Mouse (Mus musculus): ENCODE measurements around the gene Taf5l. TPM values are rescaled to one million over a fixed set of nuclear protein-coding genes. Genes with fewer than 3 reads are reported as not detected.
"Not testable (repeated sequence)": the region's sequence is repeated elsewhere in the genome, so short reads cannot be mapped to it uniquely, and the experiment has no call there.

Taf5l gene
- polyA plus RNA-seq, 1 experiment from 2014 or later: 36.0 TPM

GRCm38 (mm10) chr8:124020439-124021236, 559 bp downstream of the Taf5l start:
- DNase-seq (ENCODE audit: low spot score) (peak; percentile 75), ATAC-seq (peak; percentile 90)
- Histone ChIP-seq H3K4me2 (ENCODE audit: low read length) (peak overlapping the region; percentile 69), H3K27ac (ENCODE audit: low read depth, low read length) (peak overlapping the region; percentile 92), H3K4me1 (ENCODE audit: control insufficient read depth, insufficient read depth, low read length) (peaks cover 19% of the 10 kb centered on the region), H3K9ac (ENCODE audit: low read length) (peak overlapping the region; percentile 71), H3K27me3 (replicated peaks; ENCODE audit: control insufficient read depth, insufficient read depth, low read length) (no peaks in the 10 kb centered on the region), H3K4me3 (ENCODE audit: low read depth, low read length) (peak overlapping the region; percentile 76), H3K36me3 (ENCODE audit: control insufficient read depth, insufficient read depth, low read length) (peaks cover 13% of the 10 kb centered on the region; the same call in 1 of the 2 replicates), H3K9me3 (replicated peaks; ENCODE audit: control insufficient read depth, low read length) (no peaks in the 10 kb centered on the region)
- WGBS: under 1% methylated on average over 61 of the region's 87 CpGs

GRCm38 (mm10) chr8:124019782-124020181, 1.4 kb downstream of the Taf5l start:
- ATAC-seq (no peak), DNase-seq (ENCODE audit: low spot score) (no peak)
- Histone ChIP-seq H3K9ac (ENCODE audit: low read length) (peak overlapping the region; percentile 41), H3K4me2 (ENCODE audit: low read length) (peak overlapping the region; percentile 69), H3K4me1 (ENCODE audit: control insufficient read depth, insufficient read depth, low read length) (peaks cover 19% of the 10 kb centered on the region), H3K9me3 (replicated peaks; ENCODE audit: control insufficient read depth, low read length) (no peaks in the 10 kb centered on the region), H3K27me3 (replicated peaks; ENCODE audit: control insufficient read depth, insufficient read depth, low read length) (no peaks in the 10 kb centered on the region), H3K27ac (ENCODE audit: low read depth, low read length) (no peak overlapping the region), H3K36me3 (ENCODE audit: control insufficient read depth, insufficient read depth, low read length) (peaks cover 6% of the 10 kb centered on the region; the same call in 1 of the 2 replicates), H3K4me3 (ENCODE audit: low read depth, low read length) (peak overlapping the region; percentile 76; the same call in 1 of the 2 replicates)
- WGBS: 39% methylated on average over 13 of the region's 13 CpGs

- DNase-seq (ENCODE audit: low spot score): no peak
- Histone ChIP-seq H3K27ac (ENCODE audit: low read depth, low read length) (no peak overlapping the region), H3K9ac (ENCODE audit: low read length) (no peak overlapping the region), H3K4me2 (ENCODE audit: low read length) (no peak overlapping the region), H3K27me3 (replicated peaks; ENCODE audit: control insufficient read depth, insufficient read depth, low read length) (no peaks in the 10 kb centered on the region), H3K36me3 (ENCODE audit: control insufficient read depth, insufficient read depth, low read length) (no peaks in the 10 kb centered on the region), H3K4me3 (ENCODE audit: low read depth, low read length) (no peak overlapping the region), H3K4me1 (ENCODE audit: control insufficient read depth, insufficient read depth, low read length) (peaks cover 6% of the 10 kb centered on the region; the same call in 1 of the 2 replicates), H3K9me3 (replicated peaks; ENCODE audit: control insufficient read depth, low read length) (no peaks in the 10 kb centered on the region)
- ATAC-seq: no peak
- 92% methylated on average over 3 of the region's 3 CpGs for WGBS
These were observed 6.4 kb downstream of the Taf5l start for GRCm38 (mm10) chr8:124014751-124015150.

GRCm38 (mm10) chr8:124014299-124014698, 6.9 kb downstream of the Taf5l start:
- not testable (repeated sequence) for H3K36me3 ChIP-seq (ENCODE audit: control insufficient read depth, insufficient read depth, low read length); H3K9ac ChIP-seq (ENCODE audit: low read length); H3K9me3 ChIP-seq (replicated peaks; ENCODE audit: control insufficient read depth, low read length); H3K4me2 ChIP-seq (ENCODE audit: low read length); ATAC-seq; H3K4me1 ChIP-seq (ENCODE audit: control insufficient read depth, insufficient read depth, low read length); H3K27ac ChIP-seq (ENCODE audit: low read depth, low read length); H3K4me3 ChIP-seq (ENCODE audit: low read depth, low read length); DNase-seq (ENCODE audit: low spot score); H3K27me3 ChIP-seq (replicated peaks; ENCODE audit: control insufficient read depth, insufficient read depth, low read length)
- WGBS: 91% methylated on average over 7 of the region's 7 CpGs

DNA sequence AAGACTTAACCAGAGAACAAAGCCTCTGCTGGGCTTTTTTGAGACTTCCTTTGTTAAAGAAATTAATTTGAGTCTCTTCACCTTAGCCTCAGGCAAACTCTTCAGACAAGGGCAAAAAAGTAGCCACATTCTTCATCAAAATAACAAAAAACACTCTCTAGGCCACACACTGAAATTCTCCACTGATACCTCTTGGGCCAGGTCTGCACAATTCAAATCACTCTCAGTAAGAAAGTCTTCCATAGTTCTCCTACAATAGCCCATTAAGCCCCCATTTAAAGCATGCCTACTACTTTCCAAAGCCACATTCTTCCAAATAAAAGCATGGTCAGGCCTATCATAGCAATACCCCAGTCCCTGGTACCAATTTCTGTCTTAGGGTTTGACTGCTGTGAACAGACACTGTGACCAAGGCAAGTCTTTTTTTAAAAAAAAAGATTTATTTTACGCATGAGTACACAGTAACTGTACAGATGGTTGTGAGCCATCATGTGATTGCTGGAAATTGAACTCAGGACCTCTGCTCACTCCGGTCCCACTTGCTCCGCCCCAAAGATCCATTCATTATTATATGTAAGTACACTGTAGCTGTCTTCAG, 9.1 kb downstream of the Taf5l start:
- Histone ChIP-seq H3K9ac (ENCODE audit: low read length) (no peak overlapping the region), H3K4me3 (ENCODE audit: low read depth, low read length) (no peak overlapping the region), H3K36me3 (ENCODE audit: control insufficient read depth, insufficient read depth, low read length) (peaks cover 25% of the 10 kb centered on the region), H3K4me1 (ENCODE audit: control insufficient read depth, insufficient read depth, low read length) (no peaks in the 10 kb centered on the region), H3K27ac (ENCODE audit: low read depth, low read length) (no peak overlapping the region), H3K27me3 (replicated peaks; ENCODE audit: control insufficient read depth, insufficient read depth, low read length) (no peaks in the 10 kb centered on the region), H3K4me2 (ENCODE audit: low read length) (no peak overlapping the region), H3K9me3 (replicated peaks; ENCODE audit: control insufficient read depth, low read length) (no peaks in the 10 kb centered on the region)
- WGBS: 97% methylated on average over 3 of the region's 3 CpGs
- ATAC-seq (no peak), DNase-seq (ENCODE audit: low spot score) (no peak)

DNA sequence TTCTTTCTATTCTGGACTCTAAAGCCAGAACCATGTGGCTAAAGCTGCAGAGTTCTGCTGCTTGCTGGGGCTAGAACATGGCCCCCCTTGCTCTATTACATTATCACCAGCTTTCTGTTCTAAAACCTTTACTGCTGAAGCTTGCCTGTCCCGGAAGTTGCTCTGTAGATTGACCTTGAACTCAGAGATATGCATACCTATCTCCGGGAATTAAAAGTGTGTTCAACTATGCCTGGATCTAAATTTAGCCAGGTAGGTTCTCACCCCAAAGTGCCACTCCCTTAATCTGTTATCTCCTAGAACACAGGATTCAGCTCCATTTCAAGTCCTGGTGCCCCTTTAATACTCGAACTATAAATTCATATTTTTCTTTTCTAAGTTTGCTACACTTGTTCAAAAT, 9.6 kb downstream of the Taf5l start:
- H3K36me3 ChIP-seq (ENCODE audit: control insufficient read depth, insufficient read depth, low read length): peaks cover 30% of the 10 kb centered on the region
- H3K27ac ChIP-seq (ENCODE audit: low read depth, low read length): no peak overlapping the region
- no peak overlapping the region for H3K9ac ChIP-seq (ENCODE audit: low read length)
- H3K4me1 ChIP-seq (ENCODE audit: control insufficient read depth, insufficient read depth, low read length): no peaks in the 10 kb centered on the region
- no peak for DNase-seq (ENCODE audit: low spot score)
- no peak overlapping the region for H3K4me2 ChIP-seq (ENCODE audit: low read length)
- 91% methylated on average over 3 of the region's 3 CpGs for WGBS
- no peaks in the 10 kb centered on the region for H3K9me3 ChIP-seq (replicated peaks; ENCODE audit: control insufficient read depth, low read length)
- no peak overlapping the region for H3K4me3 ChIP-seq (ENCODE audit: low read depth, low read length)
- no peak for ATAC-seq
- H3K27me3 ChIP-seq (replicated peaks; ENCODE audit: control insufficient read depth, insufficient read depth, low read length): no peaks in the 10 kb centered on the region

DNA sequence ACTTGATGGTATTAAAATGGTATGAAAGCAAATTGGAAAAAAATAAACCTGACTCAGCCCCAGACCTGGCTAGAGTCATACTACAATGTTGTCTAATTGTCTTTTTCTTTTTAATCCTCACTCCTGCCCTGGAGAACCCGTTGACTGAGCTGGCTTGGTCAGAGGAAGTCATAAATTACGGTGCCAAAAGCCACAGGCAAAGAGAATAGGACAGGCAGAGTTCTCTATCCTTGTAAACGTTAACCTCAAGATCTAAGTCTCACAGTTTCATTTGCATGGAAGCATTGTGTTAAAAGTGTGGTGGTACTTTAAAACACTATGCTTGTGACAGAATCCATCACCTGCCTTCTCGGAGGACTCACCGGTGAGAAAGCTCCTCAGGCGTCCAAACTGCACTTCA, 13.4 kb downstream of the Taf5l start:
- H3K27me3 ChIP-seq (replicated peaks; ENCODE audit: control insufficient read depth, insufficient read depth, low read length): no peaks in the 10 kb centered on the region
- ATAC-seq (no peak), DNase-seq (ENCODE audit: low spot score) (no peak)
- no peak overlapping the region for H3K4me3 ChIP-seq (ENCODE audit: low read depth, low read length)
- no peaks in the 10 kb centered on the region for H3K9me3 ChIP-seq (replicated peaks; ENCODE audit: control insufficient read depth, low read length)
- no peak overlapping the region for H3K27ac ChIP-seq (ENCODE audit: low read depth, low read length)
- no peak overlapping the region for H3K4me2 ChIP-seq (ENCODE audit: low read length)
- peaks cover 66% of the 10 kb centered on the region for H3K36me3 ChIP-seq (ENCODE audit: control insufficient read depth, insufficient read depth, low read length)
- 90% methylated on average over 6 of the region's 6 CpGs for WGBS
- H3K9ac ChIP-seq (ENCODE audit: low read length): no peak overlapping the region
- no peaks in the 10 kb centered on the region for H3K4me1 ChIP-seq (ENCODE audit: control insufficient read depth, insufficient read depth, low read length)

GRCm38 (mm10) chr8:124002546-124003108, 18.6 kb downstream of the Taf5l start:
- H3K9ac ChIP-seq (ENCODE audit: low read length): no peak overlapping the region
- ATAC-seq: no peak
- H3K36me3 ChIP-seq (ENCODE audit: control insufficient read depth, insufficient read depth, low read length): peaks cover 66% of the 10 kb centered on the region
- H3K4me2 ChIP-seq (ENCODE audit: low read length): no peak overlapping the region
- H3K4me1 ChIP-seq (ENCODE audit: control insufficient read depth, insufficient read depth, low read length): no peaks in the 10 kb centered on the region
- 94% methylated on average over 10 of the region's 10 CpGs for WGBS
- H3K27ac ChIP-seq (ENCODE audit: low read depth, low read length): no peak overlapping the region
- no peak for DNase-seq (ENCODE audit: low spot score)
- H3K9me3 ChIP-seq (replicated peaks; ENCODE audit: control insufficient read depth, low read length): no peaks in the 10 kb centered on the region
- no peak overlapping the region for H3K4me3 ChIP-seq (ENCODE audit: low read depth, low read length)
- no peaks in the 10 kb centered on the region for H3K27me3 ChIP-seq (replicated peaks; ENCODE audit: control insufficient read depth, insufficient read depth, low read length)

DNA sequence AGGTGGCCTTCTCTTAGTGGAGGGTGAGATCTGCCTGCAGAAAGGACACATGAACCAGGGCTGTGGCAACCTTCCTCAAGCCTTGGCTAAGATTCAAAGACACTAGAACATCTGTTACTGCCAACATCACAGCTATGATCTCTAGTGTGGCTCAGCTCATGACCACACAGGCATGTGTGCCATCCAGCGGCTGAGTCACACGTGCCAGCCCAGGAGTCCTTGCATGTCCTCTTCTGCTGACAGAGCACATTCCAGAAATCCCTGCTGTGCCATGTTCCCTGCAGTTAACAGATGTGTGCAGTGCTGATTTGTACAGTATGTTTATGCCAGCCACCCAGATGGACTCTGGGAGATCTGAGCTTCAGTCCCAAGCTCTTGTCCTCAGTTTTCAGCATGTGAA, 21.6 kb downstream of the Taf5l start:
- no peaks in the 10 kb centered on the region for H3K9me3 ChIP-seq (replicated peaks; ENCODE audit: control insufficient read depth, low read length)
- no peaks in the 10 kb centered on the region for H3K27me3 ChIP-seq (replicated peaks; ENCODE audit: control insufficient read depth, insufficient read depth, low read length)
- ATAC-seq: no peak
- peaks cover 53% of the 10 kb centered on the region for H3K36me3 ChIP-seq (ENCODE audit: control insufficient read depth, insufficient read depth, low read length)
- H3K4me1 ChIP-seq (ENCODE audit: control insufficient read depth, insufficient read depth, low read length): no peaks in the 10 kb centered on the region
- no peak overlapping the region for H3K4me3 ChIP-seq (ENCODE audit: low read depth, low read length)
- no peak overlapping the region for H3K9ac ChIP-seq (ENCODE audit: low read length)
- DNase-seq (ENCODE audit: low spot score): no peak
- H3K27ac ChIP-seq (ENCODE audit: low read depth, low read length): no peak overlapping the region
- H3K4me2 ChIP-seq (ENCODE audit: low read length): no peak overlapping the region
- WGBS: 88% methylated on average over 2 of the region's 2 CpGs

Data from forebrain, embryonic 14.5 days (tissue).